ENCODE assay signal across 8 mouse cellular contexts in genomic region chr4:130793180-130793501, GRCm38 (mm10). TPM values are rescaled to one million over a fixed set of nuclear protein-coding genes. Genes with fewer than 3 reads are reported as not detected.
DNase-seq lines count a peak whose midpoint lies in the region; ATAC-seq and TF ChIP-seq lines count a peak whose summit lies in the region.

No protein-coding gene starts in this region.

- 40% methylated on average over 7 of the region's 7 CpGs for WGBS in intestine, embryonic 16.5 days
- 48% methylated on average over 7 of the region's 7 CpGs for WGBS in neural tube, embryonic 13.5 days

- no peak for DNase-seq in left cerebral cortex, adult 2 months (ENCODE audit: extremely low spot score in 1 of 2, low spot score in 2 of 2)
- no peak for DNase-seq in left cerebral cortex, adult 11 months (ENCODE audit: low spot score)
- no peak for DNase-seq in gastrocnemius, adult 8-10 months (ENCODE audit: low spot score in 2 of 2)
- no peak for DNase-seq in B cell, adult 2 months
- DNase-seq in gastrocnemius, postnatal 4 days (ENCODE audit: low spot score in 2 of 2), result no peak

- no peaks in the 10 kb centered on the region for H3K9me3 ChIP-seq in intestine, embryonic 16.5 days (ENCODE audit: control insufficient read depth, low read length)
- no peaks in the 10 kb centered on the region for H3K9me3 ChIP-seq in neural tube, embryonic 13.5 days

- TF ChIP-seq POLR2A in embryonic fibroblast, embryonic 13.5 days (IDR thresholded peaks at IDR 0.05; ENCODE audit: low read depth, low read length), result no peak

- H3K27ac ChIP-seq in left cerebral cortex, adult 2 months, result peak overlapping the region; percentile 92
- no peak overlapping the region for H3K27ac ChIP-seq in embryonic fibroblast, embryonic 13.5 days (ENCODE audit: insufficient read depth, low read length)
- no peak overlapping the region for H3K27ac ChIP-seq in intestine, embryonic 16.5 days (ENCODE audit: low read length)
- H3K27ac ChIP-seq in neural tube, embryonic 13.5 days (replicated peaks), result peak overlapping the region; percentile 87; the same call in 1 of the 2 replicates

- intact Hi-C loops in left cerebral cortex, adult 2 months (cut with DNase I), result no loop called here

- no peak for TF ChIP-seq CTCF in left cerebral cortex, adult 2 months (IDR thresholded peaks at IDR 0.05)
- no peak for TF ChIP-seq CTCF in embryonic fibroblast, embryonic 13.5 days (IDR thresholded peaks at IDR 0.05; ENCODE audit: borderline replicate concordance, insufficient read depth, low read length)

- peak overlapping the region; percentile 89 for H3K4me3 ChIP-seq in left cerebral cortex, adult 2 months
- H3K4me3 ChIP-seq in embryonic fibroblast, embryonic 13.5 days (ENCODE audit: insufficient read depth, low read length), result peak overlapping the region; percentile 80
- peak overlapping the region; percentile 79 for H3K4me3 ChIP-seq in intestine, embryonic 16.5 days (ENCODE audit: low read length)
- peak overlapping the region; percentile 82 for H3K4me3 ChIP-seq in neural tube, embryonic 13.5 days

- H3K4me1 ChIP-seq in embryonic fibroblast, embryonic 13.5 days (ENCODE audit: control insufficient read depth, insufficient read depth, low read length), result peaks cover 16% of the 10 kb centered on the region
- H3K4me1 ChIP-seq in intestine, embryonic 16.5 days (ENCODE audit: control insufficient read depth, insufficient read depth, low read length), result peaks cover 20% of the 10 kb centered on the region
- H3K4me1 ChIP-seq in neural tube, embryonic 13.5 days (replicated peaks), result peaks cover 54% of the 10 kb centered on the region

- no peak; the same call in 1 of the 2 replicates for ATAC-seq in intestine, embryonic 16.5 days
- ATAC-seq in neural tube, embryonic 13.5 days (ENCODE audit: low read depth), result no peak

- H3K36me3 ChIP-seq in intestine, embryonic 16.5 days (ENCODE audit: control insufficient read depth, insufficient read depth, low read length), result no peaks in the 10 kb centered on the region
- no peaks in the 10 kb centered on the region for H3K36me3 ChIP-seq in neural tube, embryonic 13.5 days

- H3K27me3 ChIP-seq in intestine, embryonic 16.5 days (replicated peaks; ENCODE audit: control insufficient read depth, insufficient read depth, low read length), result peaks cover 6% of the 10 kb centered on the region; the same call in 1 of the 2 replicates
- peaks cover 16% of the 10 kb centered on the region for H3K27me3 ChIP-seq in neural tube, embryonic 13.5 days

- peak overlapping the region; percentile 98 for H3K4me2 ChIP-seq in intestine, embryonic 16.5 days (ENCODE audit: low read depth, low read length)
- H3K4me2 ChIP-seq in neural tube, embryonic 13.5 days, result peak overlapping the region; percentile 70

- H3K9ac ChIP-seq in intestine, embryonic 16.5 days (ENCODE audit: low read depth, low read length), result peak overlapping the region; percentile 90
- H3K9ac ChIP-seq in neural tube, embryonic 13.5 days, result peak overlapping the region; percentile 98

RNA-seq across cellular contexts. Expression of gene Sdc3, which starts 0.8 kb away (rescaled TPM):
- 100 to 1,000 TPM; 136 to 167 TPM for total RNA-seq in left cerebral cortex, adult 2 months (2021)
- 96.4 and 135 TPM in 2 replicates for polyA plus RNA-seq in embryonic fibroblast, embryonic 13.5 days (2011; ENCODE audit: insufficient read length, low read depth, missing spikeins)
- 12.3 and 17.2 TPM in 2 replicates for polyA plus RNA-seq in intestine, embryonic 16.5 days (2015; fragmentation: Nextera tagmentation; extraction: Ambion mirVana)
- 76.9 and 78.8 TPM in 2 replicates for polyA plus RNA-seq in neural tube, embryonic 13.5 days (2015; fragmentation: Nextera tagmentation; extraction: Ambion mirVana)
- total RNA-seq in gastrocnemius, adult 8-10 months (2022), result 10 to 100 TPM in 1 of 4 experiments, 1 to 10 TPM in 3; 5.6 to 10.9 (median 6.7) TPM
- 10 to 100 TPM; 36.6 to 46.8 TPM for total RNA-seq in gastrocnemius, postnatal 4 days (2021)

Comparison
In these comparisons a context has a peak if more than half of its experiments do, and no peak if none do; other contexts are left out.
1. H3K27ac ChIP-seq: peak in left cerebral cortex, adult 2 months (single experiment) and neural tube, embryonic 13.5 days (single experiment); none in embryonic fibroblast, embryonic 13.5 days (single experiment) and intestine, embryonic 16.5 days (single experiment).
2. Peak in every context shown above with its lines, with median percentiles within 50 percentile points of each other: H3K4me3 ChIP-seq.